Mouse (Mus musculus) intestine, embryonic 14.5 days (tissue): ENCODE measurements around the gene Nbeal2. TPM values are rescaled to one million over a fixed set of nuclear protein-coding genes. Genes with fewer than 3 reads are reported as not detected.

Experiments used
- ATAC-seq: fragments of 200-750 bp; cut with Nextera tagmentation; replicated peaks from 2 replicates; pipeline ENCODE4 v1.8.0; 2017; ENCODE audit warnings: low read depth, moderate number of reproducible peaks, moderate TSS enrichment, moderate library complexity; ENCODE audit not compliant: low FRiP score, low TSS enrichment
- DNase-seq: peaks from one replicate; pipeline ENCODE4 v3.0.0-alpha.2; 2018; ENCODE audit warnings: low spot score
- H3K27ac ChIP-seq: fragments of 300-500 bp; sonication (generic); 2 replicates; pipeline ENCODE4 v1.5.1; 2014; ENCODE audit warnings: low read depth, mild to moderate bottlenecking, control low read depth
- H3K27me3 ChIP-seq: fragments of 300-500 bp; sonication (generic); replicated peaks from 2 replicates; pipeline ENCODE4 v1.6.1; 2014; ENCODE audit warnings: low read length, control low read depth; ENCODE audit not compliant: control insufficient read depth, insufficient read depth
- H3K36me3 ChIP-seq: fragments of 300-500 bp; sonication (generic); 2 replicates; pipeline ENCODE4 v1.6.1; 2014; ENCODE audit warnings: low read length, control low read depth; ENCODE audit not compliant: control insufficient read depth, insufficient read depth
- H3K4me1 ChIP-seq: fragments of 300-500 bp; sonication (generic); replicated peaks from 2 replicates; pipeline ENCODE4 v1.6.1; 2014; ENCODE audit warnings: low read length, control low read depth, mixed read lengths; ENCODE audit not compliant: control insufficient read depth, insufficient read depth
- H3K4me2 ChIP-seq: fragments of 300-500 bp; sonication (generic); 2 replicates; pipeline ENCODE4 v1.6.1; 2014; ENCODE audit warnings: low read length
- H3K4me3 ChIP-seq: fragments of 300-500 bp; sonication (generic); 2 replicates; pipeline ENCODE4 v1.5.1; 2014; ENCODE audit warnings: low read depth, low read length, control low read depth, mixed read lengths
- H3K9ac ChIP-seq: fragments of 300-500 bp; sonication (generic); 2 replicates; pipeline ENCODE4 v1.6.1; 2014; ENCODE audit warnings: mild to moderate bottlenecking, low read length
- H3K9me3 ChIP-seq: fragments of 300-500 bp; sonication (generic); 2 replicates; pipeline ENCODE4 v1.6.1; 2016; ENCODE audit warnings: low read length, control low read depth; ENCODE audit not compliant: control insufficient read depth
- WGBS: fragments of 180-500 bp; shearing (Covaris S2); extraction: QIAGEN DNeasy Blood & Tissue Kit; methylation state at CpG from one replicate; pipeline ENCODE4 v1.1.7; 2014; 5-methylcytosine and 5-hydroxymethylcytosine counted together
- polyA plus RNA-seq: library from polyadenylated mRNA; unstranded; fragments of >200 nt; fragmentation: Nextera tagmentation; extraction: Ambion mirVana; gene quantifications from 2 replicates; pipeline ENCODE4 v1.2.1, GENCODE M21; 2014

Gene Nbeal2
- polyA plus RNA-seq, 1 experiment from 2014 or later, result 4.7 TPM

- Histone ChIP-seq H3K9me3 (no peaks in the 10 kb centered on the region), H3K4me1 (no peaks in the 10 kb centered on the region), H3K9ac (no peak overlapping the region), H3K27ac (no peak overlapping the region), H3K4me3 (no peak overlapping the region), H3K36me3 (0 out of 2 replicates have a peak, but pooled peaks cover 3% of the 10 kb centered on the region), H3K27me3 (peaks cover 20% of the 10 kb centered on the region), H3K4me2 (peak overlapping the region; percentile 29)
- ATAC-seq (no peak), DNase-seq (no peak)
- WGBS, result 29% methylated on average over 30 of the region's 30 CpGs
These were observed 22.2 kb downstream of the Nbeal2 start for GRCm38 (mm10) chr9:110631651-110632275.

GRCm38 (mm10) chr9:110631191-110631590, 22.8 kb downstream of the Nbeal2 start:
- H3K27ac ChIP-seq, result no peak overlapping the region
- WGBS, result 21% methylated on average over 10 of the region's 10 CpGs
- no peaks in the 10 kb centered on the region for H3K4me1 ChIP-seq
- peak overlapping the region; percentile 29 for H3K4me2 ChIP-seq
- DNase-seq (peak; percentile 75), ATAC-seq (no peak)
- H3K9ac ChIP-seq, result no peak overlapping the region
- peaks cover 20% of the 10 kb centered on the region for H3K27me3 ChIP-seq
- no peak overlapping the region for H3K4me3 ChIP-seq
- H3K36me3 ChIP-seq, result 0 out of 2 replicates have a peak, but pooled peaks cover 3% of the 10 kb centered on the region
- no peaks in the 10 kb centered on the region for H3K9me3 ChIP-seq

GRCm38 (mm10) chr9:110630171-110630570, 23.8 kb downstream of the Nbeal2 start:
- Histone ChIP-seq H3K9me3 (no peaks in the 10 kb centered on the region), H3K4me3 (no peak overlapping the region), H3K36me3 (0 out of 2 replicates have a peak, but pooled peaks cover 3% of the 10 kb centered on the region), H3K27ac (no peak overlapping the region), H3K4me1 (0 out of 2 replicates have a peak, but pooled peaks cover 2% of the 10 kb centered on the region), H3K27me3 (peaks cover 20% of the 10 kb centered on the region), H3K9ac (no peak overlapping the region), H3K4me2 (no peak overlapping the region)
- ATAC-seq, result no peak
- WGBS, result 91% methylated on average over 15 of the region's 15 CpGs
- DNase-seq, result no peak

GRCm38 (mm10) chr9:110625350-110625908, 28.5 kb downstream of the Nbeal2 start:
- ATAC-seq (no peak), DNase-seq (no peak)
- H3K4me1 ChIP-seq, result peaks cover 7% of the 10 kb centered on the region; the same call in 1 of the 2 replicates
- H3K4me3 ChIP-seq, result peak overlapping the region; percentile 55
- peak overlapping the region; percentile 94 for H3K4me2 ChIP-seq
- H3K9me3 ChIP-seq, result no peaks in the 10 kb centered on the region
- H3K9ac ChIP-seq, result peak overlapping the region; percentile 56
- no peaks in the 10 kb centered on the region for H3K27me3 ChIP-seq
- H3K27ac ChIP-seq, result peak overlapping the region; percentile 66; the same call in 1 of the 2 replicates
- H3K36me3 ChIP-seq, result peaks cover 20% of the 10 kb centered on the region
- WGBS, result 69% methylated on average over 11 of the region's 11 CpGs

- Histone ChIP-seq H3K4me1 (peaks cover 7% of the 10 kb centered on the region; the same call in 1 of the 2 replicates), H3K27me3 (no peaks in the 10 kb centered on the region), H3K36me3 (peaks cover 28% of the 10 kb centered on the region), H3K4me3 (peak within 1 kb of the TSS; percentile 55), H3K4me2 (peak within 1 kb of the TSS; percentile 94), H3K27ac (peak within 1 kb of the TSS; percentile 66), H3K9ac (peak within 1 kb of the TSS; percentile 56), H3K9me3 (no peaks in the 10 kb centered on the region)
- DNase-seq (peak; percentile 92), ATAC-seq (peak; percentile 92)
- 0% methylated on average over 41 of the region's 41 CpGs for WGBS
These were observed 29.4 kb downstream of the Nbeal2 start, which contains the start of gene Nradd for GRCm38 (mm10) chr9:110624361-110625166. Gene Nradd (minus strand): TSS chr9:110624452.

GRCm38 (mm10) chr9:110623416-110624195, 30.4 kb downstream of the Nbeal2 start:
- 30% methylated on average over 8 of the region's 8 CpGs for WGBS
- H3K36me3 ChIP-seq, result peaks cover 38% of the 10 kb centered on the region
- H3K4me3 ChIP-seq, result peak overlapping the region; percentile 55
- peak overlapping the region; percentile 94 for H3K4me2 ChIP-seq
- no peak for DNase-seq
- peak overlapping the region; percentile 56 for H3K9ac ChIP-seq
- peaks cover 7% of the 10 kb centered on the region; the same call in 1 of the 2 replicates for H3K4me1 ChIP-seq
- no peaks in the 10 kb centered on the region for H3K27me3 ChIP-seq
- H3K27ac ChIP-seq, result peak overlapping the region; percentile 66; the same call in 1 of the 2 replicates
- H3K9me3 ChIP-seq, result no peaks in the 10 kb centered on the region
- ATAC-seq, result peak; percentile 14; the same call in 1 of the 2 replicates

- DNase-seq, result no peak
- ATAC-seq, result no peak
- Histone ChIP-seq H3K4me2 (no peak overlapping the region), H3K9me3 (no peaks in the 10 kb centered on the region), H3K36me3 (peaks cover 47% of the 10 kb centered on the region), H3K9ac (no peak overlapping the region), H3K4me3 (no peak overlapping the region), H3K27me3 (no peaks in the 10 kb centered on the region), H3K4me1 (peaks cover 7% of the 10 kb centered on the region; the same call in 1 of the 2 replicates), H3K27ac (no peak overlapping the region)
- WGBS, result 79% methylated on average over 12 of the region's 12 CpGs
These were observed 31.2 kb downstream of the Nbeal2 start for GRCm38 (mm10) chr9:110622621-110623219.
